Mouse (Mus musculus) intestine, postnatal 0 days (tissue): ENCODE measurements around the gene Nek11. TPM values are rescaled to one million over a fixed set of nuclear protein-coding genes. Genes with fewer than 3 reads are reported as not detected.
"Not testable (repeated sequence)": the region's sequence is repeated elsewhere in the genome, so short reads cannot be mapped to it uniquely, and the experiment has no call there.

Experiments
- ATAC-seq: fragments of 200-750 bp; cut with Nextera tagmentation; 2 replicates; pipeline ENCODE4 v1.8.0; 2017; ENCODE audit warnings: mild to moderate bottlenecking, moderate TSS enrichment, moderate library complexity
- H3K27ac ChIP-seq: fragments of 300-500 bp; sonication (generic); 2 replicates; pipeline ENCODE4 v1.5.1; 2014; ENCODE audit warnings: mild to moderate bottlenecking, low read depth, low read length, moderate library complexity
- H3K27me3 ChIP-seq: fragments of 300-500 bp; sonication (generic); replicated peaks from 2 replicates; pipeline ENCODE4 v1.6.1; 2014; ENCODE audit warnings: low read length, mixed read lengths; ENCODE audit not compliant: control insufficient read depth, insufficient read depth
- H3K36me3 ChIP-seq: fragments of 300-500 bp; sonication (generic); 2 replicates; pipeline ENCODE4 v1.6.1; 2014; ENCODE audit warnings: mild to moderate bottlenecking, moderate library complexity; ENCODE audit not compliant: control insufficient read depth, insufficient read depth
- H3K4me1 ChIP-seq: fragments of 300-500 bp; sonication (generic); replicated peaks from 2 replicates; pipeline ENCODE4 v1.6.1; 2014; ENCODE audit warnings: antibody characterized with exemption, low read length, mixed read lengths; ENCODE audit not compliant: control insufficient read depth, insufficient read depth
- H3K4me2 ChIP-seq: fragments of 300-500 bp; sonication (generic); replicated peaks from 2 replicates; pipeline ENCODE4 v1.6.1; 2014; ENCODE audit warnings: low read depth, mild to moderate bottlenecking, moderate library complexity
- H3K4me3 ChIP-seq: fragments of 300-500 bp; sonication (generic); 2 replicates; pipeline ENCODE4 v1.5.1; 2014; ENCODE audit warnings: low read depth, low read length
- H3K9ac ChIP-seq: fragments of 300-500 bp; sonication (generic); 2 replicates; pipeline ENCODE4 v1.6.1; 2014; ENCODE audit warnings: mild to moderate bottlenecking, low read depth, low read length
- H3K9me3 ChIP-seq: fragments of 300-500 bp; sonication (generic); 2 replicates; pipeline ENCODE4 v1.6.1; 2016; ENCODE audit warnings: mixed run types; ENCODE audit not compliant: control insufficient read depth
- CTCF ChIP-seq: sonication (generic); IDR thresholded peaks from 2 replicates; pipeline ENCODE4 v1.5.1; 2016; ENCODE audit warnings: low read depth, mild to moderate bottlenecking, control low read depth, antibody characterized with exemption, moderate library complexity
- WGBS: fragments of 180-500 bp; shearing (Covaris S2); extraction: QIAGEN DNeasy Blood & Tissue Kit; methylation state at CpG from one replicate; pipeline ENCODE4 v1.1.7; 2014; 5-methylcytosine and 5-hydroxymethylcytosine counted together
- polyA plus RNA-seq: library from polyadenylated mRNA; unstranded; fragments of >200 nt; fragmentation: Nextera tagmentation; extraction: Ambion mirVana; gene quantifications from 2 replicates; pipeline ENCODE4 v1.2.1, GENCODE M21; 2015

Nek11 gene
- polyA plus RNA-seq, 1 experiment from 2014 or later: 0.08 TPM

DNA sequence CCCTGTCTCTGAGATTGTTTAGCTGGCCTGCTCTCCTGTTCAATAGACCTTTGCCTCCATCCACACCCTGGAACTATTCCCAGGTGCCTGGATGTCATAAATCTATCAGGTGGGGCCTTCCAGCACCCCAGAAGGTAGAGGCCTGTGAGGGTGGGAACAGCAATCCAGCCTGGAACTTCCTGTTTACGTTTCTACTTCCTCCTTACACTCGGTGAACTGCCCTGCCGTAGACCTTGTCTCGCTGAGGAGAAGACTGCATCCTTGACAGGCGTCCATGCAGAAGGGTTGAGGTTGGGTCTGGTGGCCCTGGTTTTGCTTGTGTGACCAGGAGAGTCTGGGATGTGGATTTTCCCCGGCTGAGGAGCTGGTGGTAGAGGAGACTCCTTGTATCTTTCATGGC is 256.1 kb downstream of the Nek11 start:
- Histone ChIP-seq H3K36me3 (no peaks in the 10 kb centered on the region), H3K4me2 (peak overlapping the region; percentile 49), H3K27ac (peak overlapping the region; percentile 60), H3K27me3 (no peaks in the 10 kb centered on the region), H3K9ac (no peak overlapping the region), H3K9me3 (no peaks in the 10 kb centered on the region), H3K4me1 (0 out of 2 replicates have a peak, but pooled peaks cover 7% of the 10 kb centered on the region), H3K4me3 (no peak overlapping the region)
- ATAC-seq: peak; percentile 97
- no peak for TF ChIP-seq CTCF
- WGBS: 28% methylated on average over 6 of the region's 6 CpGs

DNA sequence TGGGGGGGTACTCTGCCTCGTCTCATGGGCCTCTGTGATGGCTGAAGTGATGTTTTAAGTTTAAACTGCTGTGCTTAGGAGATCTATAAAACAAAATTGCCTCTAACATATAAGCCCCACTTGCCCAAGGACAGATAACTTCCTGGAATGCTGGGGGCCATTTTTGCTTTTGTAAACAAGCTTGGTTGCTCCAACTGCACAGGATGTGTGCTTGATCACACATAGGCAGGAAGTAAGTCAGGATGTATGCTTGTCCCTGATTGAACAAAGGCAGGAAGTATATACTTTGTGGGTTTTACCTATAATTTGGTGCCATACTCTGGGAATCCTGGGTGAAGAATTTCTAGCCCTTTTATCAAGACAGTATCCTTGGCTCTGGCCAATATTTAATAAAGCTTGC is 258.9 kb downstream of the Nek11 start:
- Histone ChIP-seq H3K9ac (no peak overlapping the region), H3K4me1 (0 out of 2 replicates have a peak, but pooled peaks cover 7% of the 10 kb centered on the region), H3K27ac (no peak overlapping the region), H3K27me3 (no peaks in the 10 kb centered on the region), H3K4me3 (no peak overlapping the region), H3K4me2 (no peak overlapping the region), H3K9me3 (no peaks in the 10 kb centered on the region), H3K36me3 (no peaks in the 10 kb centered on the region)
- TF ChIP-seq CTCF: no peak
- ATAC-seq: no peak
- WGBS: 54% methylated on average over 1 of the region's 1 CpGs

DNA sequence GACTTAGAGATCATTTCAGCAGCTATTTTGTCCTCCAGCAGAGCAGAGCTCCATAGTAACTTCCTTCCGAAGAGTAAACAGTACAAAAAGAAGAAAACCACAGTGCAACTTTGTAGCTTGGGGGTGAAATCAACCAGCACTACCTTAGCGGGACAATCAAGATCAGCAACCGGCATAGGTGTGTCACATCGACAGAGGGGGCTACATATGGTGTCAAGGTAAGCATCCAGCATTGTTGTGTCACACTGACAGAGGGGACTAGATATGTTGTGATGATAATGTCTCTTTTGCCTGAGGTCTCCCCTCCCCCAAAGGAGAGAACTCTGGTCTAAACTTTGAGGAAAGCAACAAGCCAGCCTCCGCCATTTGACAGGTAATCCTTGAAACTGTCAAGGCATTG is 260.8 kb downstream of the Nek11 start:
- no peak overlapping the region for H3K9ac ChIP-seq
- H3K4me2 ChIP-seq: no peak overlapping the region
- TF ChIP-seq CTCF: no peak
- H3K27ac ChIP-seq: no peak overlapping the region
- no peaks in the 10 kb centered on the region for H3K36me3 ChIP-seq
- H3K4me3 ChIP-seq: no peak overlapping the region
- ATAC-seq: no peak
- H3K4me1 ChIP-seq: 0 out of 2 replicates have a peak, but pooled peaks cover 15% of the 10 kb centered on the region
- no peaks in the 10 kb centered on the region for H3K27me3 ChIP-seq
- WGBS: 79% methylated on average over 5 of the region's 5 CpGs
- H3K9me3 ChIP-seq: no peaks in the 10 kb centered on the region

DNA sequence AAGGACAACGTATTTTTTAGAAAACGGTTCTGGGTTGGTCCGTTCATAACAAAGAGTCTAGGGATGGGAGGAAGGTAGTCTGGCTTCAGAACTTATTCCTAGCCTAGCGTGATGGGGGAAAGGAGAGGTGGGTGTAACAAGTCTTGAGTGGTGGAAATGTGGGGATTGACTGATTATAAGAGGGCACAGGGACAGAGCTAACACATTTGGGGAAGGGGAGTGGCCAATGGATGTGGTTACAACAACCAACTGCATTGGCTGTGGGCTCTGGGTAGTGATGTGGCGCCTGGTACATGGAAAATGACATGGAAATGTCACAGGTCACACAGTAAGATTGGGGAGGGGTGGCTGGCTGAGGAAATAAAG is 263.3 kb downstream of the Nek11 start:
- peak overlapping the region; percentile 91 for H3K4me2 ChIP-seq
- 0 out of 2 replicates have a peak, but pooled peaks cover 13% of the 10 kb centered on the region for H3K4me1 ChIP-seq
- H3K27ac ChIP-seq: no peak overlapping the region
- WGBS: 22% methylated on average over 5 of the region's 5 CpGs
- no peaks in the 10 kb centered on the region; the same call in 1 of the 2 replicates for H3K36me3 ChIP-seq
- no peak for ATAC-seq
- H3K4me3 ChIP-seq: peak overlapping the region; percentile 83
- no peaks in the 10 kb centered on the region for H3K9me3 ChIP-seq
- H3K9ac ChIP-seq: 0 out of 2 replicates have a peak overlapping the region, but pooled peaks have one; percentile 88
- TF ChIP-seq CTCF: no peak
- H3K27me3 ChIP-seq: no peaks in the 10 kb centered on the region

DNA sequence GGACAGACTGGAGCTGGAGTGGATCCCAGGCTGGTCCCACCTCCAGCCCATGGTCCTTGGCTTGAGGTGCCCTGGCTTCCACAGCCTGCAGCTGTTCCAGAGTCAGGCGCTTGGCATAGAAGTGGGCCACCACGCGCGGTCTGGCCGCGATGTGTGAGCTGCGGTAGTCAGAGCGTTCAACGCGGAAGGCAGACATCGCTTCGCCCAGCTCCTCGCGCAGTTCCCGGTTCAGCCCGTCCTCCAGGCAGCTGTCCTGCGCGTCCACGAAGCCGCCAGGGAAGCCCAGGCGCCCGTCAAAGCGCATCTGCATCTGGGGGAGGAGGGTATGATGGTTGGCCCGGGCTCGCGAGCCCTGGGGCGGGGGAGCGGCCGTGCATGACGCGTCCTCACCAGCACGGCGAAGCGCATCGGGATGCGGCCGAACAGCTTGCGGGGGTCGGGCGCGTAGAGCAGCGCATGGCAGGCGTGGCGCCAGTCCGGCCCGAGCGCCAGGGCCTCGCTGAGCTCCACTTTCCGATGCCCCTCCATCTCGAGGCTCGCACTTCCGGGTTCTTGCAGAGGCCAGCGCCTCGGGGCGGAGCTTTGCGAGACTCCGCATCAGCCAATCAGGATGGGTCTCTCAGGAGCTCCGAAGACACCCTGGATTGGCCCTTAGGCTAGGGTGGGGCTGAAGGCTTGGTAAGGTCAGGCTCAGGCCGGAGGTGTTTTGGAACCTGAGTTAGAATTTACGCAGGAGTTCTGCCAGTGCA is 263.9 kb downstream of the Nek11 start, which contains the start of gene Nudt16:
TSS of gene Nudt16 (minus strand) at position 572 of the 749 bp plus-strand sequence.
- Histone ChIP-seq H3K27me3 (no peaks in the 10 kb centered on the region), H3K9ac (peak within 1 kb of the TSS; percentile 88), H3K36me3 (no peaks in the 10 kb centered on the region; the same call in 1 of the 2 replicates), H3K9me3 (no peaks in the 10 kb centered on the region), H3K4me1 (0 out of 2 replicates have a peak, but pooled peaks cover 9% of the 10 kb centered on the region), H3K4me2 (peak within 1 kb of the TSS; percentile 91), H3K27ac (peak within 1 kb of the TSS; percentile 93), H3K4me3 (peak within 1 kb of the TSS; percentile 83)
- ATAC-seq: peak; percentile 97
- WGBS: under 1% methylated on average over 60 of the region's 60 CpGs
- no peak for TF ChIP-seq CTCF

DNA sequence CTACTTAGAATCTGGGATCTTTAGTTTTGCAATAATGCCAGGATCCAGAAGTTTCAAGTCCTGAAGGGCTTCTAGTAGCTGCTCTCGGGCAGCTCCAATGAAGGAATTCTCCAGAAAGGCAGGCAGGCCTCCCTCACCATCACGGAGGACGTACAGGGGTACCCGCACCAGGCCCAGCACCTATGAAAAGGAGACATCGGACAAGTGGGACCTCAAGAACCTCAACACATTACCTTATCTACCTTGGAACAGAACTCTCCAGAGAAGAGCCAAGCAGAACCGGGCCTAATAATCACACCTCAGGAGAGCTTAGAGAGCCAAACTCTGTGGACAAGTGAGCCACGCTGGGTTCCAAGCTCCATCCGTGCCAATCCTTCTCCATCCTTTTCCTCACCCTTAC is 265.0 kb downstream of the Nek11 start:
- no peak for ATAC-seq
- Histone ChIP-seq H3K4me1 (0 out of 2 replicates have a peak, but pooled peaks cover 9% of the 10 kb centered on the region), H3K9ac (0 out of 2 replicates have a peak overlapping the region, but pooled peaks have one; percentile 22), H3K4me3 (no peak overlapping the region), H3K36me3 (no peaks in the 10 kb centered on the region; the same call in 1 of the 2 replicates), H3K27ac (no peak overlapping the region), H3K4me2 (peak overlapping the region; percentile 91), H3K27me3 (no peaks in the 10 kb centered on the region), H3K9me3 (no peaks in the 10 kb centered on the region)
- no peak for TF ChIP-seq CTCF
- WGBS: 96% methylated on average over 8 of the region's 8 CpGs

DNA sequence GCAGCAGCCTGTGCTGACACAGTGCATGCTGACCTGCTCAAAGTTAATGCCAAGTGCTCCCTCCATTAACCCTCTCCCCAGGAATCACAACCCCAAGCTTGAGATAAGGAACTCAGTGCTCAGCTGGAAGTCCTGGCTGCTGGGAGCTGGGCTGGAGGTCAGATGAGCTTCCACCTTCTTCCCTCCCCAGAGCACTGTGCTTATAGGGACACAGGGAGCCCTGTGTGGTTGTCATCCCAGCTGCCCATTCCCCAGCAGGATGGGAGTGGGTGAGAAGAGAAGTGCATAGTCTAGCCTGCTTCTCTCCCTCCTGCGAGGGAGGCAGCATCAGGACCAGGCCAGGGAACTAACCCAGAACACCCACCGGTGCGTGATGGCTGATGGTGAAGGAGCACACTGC is 270.1 kb downstream of the Nek11 start:
- 79% methylated on average over 3 of the region's 3 CpGs for WGBS
- not testable (repeated sequence) for H3K9me3 ChIP-seq, H3K4me1 ChIP-seq, H3K27ac ChIP-seq, ATAC-seq, H3K36me3 ChIP-seq, H3K27me3 ChIP-seq, H3K4me2 ChIP-seq, H3K4me3 ChIP-seq, H3K9ac ChIP-seq
